Mouse (Mus musculus): ENCODE measurements around the gene Stk11ip.

DNA sequence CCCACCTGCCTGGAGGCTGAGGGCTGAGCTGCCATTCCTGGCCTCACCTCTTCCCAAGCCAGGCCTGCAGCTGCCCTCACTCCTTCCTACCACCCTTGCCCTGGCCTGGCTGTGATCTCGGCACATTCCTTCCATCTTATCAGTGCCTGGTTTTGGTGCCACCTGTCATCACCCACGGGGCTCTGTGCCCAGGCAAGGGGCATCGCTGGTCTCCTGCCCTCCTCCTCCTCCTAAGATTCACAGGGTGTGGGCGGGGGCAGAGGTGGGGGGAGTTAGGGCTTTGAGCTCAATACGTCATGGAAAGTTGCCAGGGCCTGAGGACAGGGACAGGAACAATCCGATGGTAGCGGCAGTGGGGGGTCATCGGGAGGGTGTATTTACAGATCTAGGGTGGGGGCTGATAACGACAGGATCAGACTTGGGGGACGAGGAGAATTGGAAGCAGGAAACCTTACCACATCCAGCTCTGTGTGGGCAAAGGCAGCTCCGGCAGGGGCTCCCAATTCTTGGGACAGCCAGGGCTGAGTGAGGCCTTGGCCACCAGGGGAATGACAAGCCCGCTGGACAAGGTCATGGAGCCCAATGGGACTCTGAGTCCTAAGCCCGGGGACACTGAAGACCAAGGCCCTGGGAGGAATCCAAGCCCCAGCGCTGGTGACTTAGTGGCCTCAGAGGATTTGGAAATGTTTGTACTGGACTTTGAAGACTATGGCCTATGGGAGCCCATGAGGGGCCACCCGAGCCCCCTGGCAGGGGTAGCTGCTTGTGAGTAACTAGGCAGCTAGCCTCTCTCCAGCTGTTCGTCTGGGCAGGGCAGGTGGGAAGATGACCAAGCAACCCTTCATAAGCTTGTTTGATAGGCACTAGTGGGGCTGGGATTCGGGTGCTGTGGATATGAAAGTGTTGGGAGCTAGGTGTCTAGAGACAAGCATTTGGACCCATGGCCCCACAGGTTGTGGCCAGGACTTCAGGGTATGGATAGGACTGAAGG lies 28.3 kb downstream of the Stk11ip start:
- TF ChIP-seq POLR2A (IDR thresholded peaks at IDR 0.05; ENCODE audit: insufficient read depth, low read depth, low read length) (no peak), CTCF (IDR thresholded peaks at IDR 0.05; ENCODE audit: insufficient read depth, low read depth, low read length) (no peak)

Measured in olfactory bulb, adult 2 months (tissue).